Mouse (Mus musculus): ENCODE data around the gene Aldh3a1.

DNA sequence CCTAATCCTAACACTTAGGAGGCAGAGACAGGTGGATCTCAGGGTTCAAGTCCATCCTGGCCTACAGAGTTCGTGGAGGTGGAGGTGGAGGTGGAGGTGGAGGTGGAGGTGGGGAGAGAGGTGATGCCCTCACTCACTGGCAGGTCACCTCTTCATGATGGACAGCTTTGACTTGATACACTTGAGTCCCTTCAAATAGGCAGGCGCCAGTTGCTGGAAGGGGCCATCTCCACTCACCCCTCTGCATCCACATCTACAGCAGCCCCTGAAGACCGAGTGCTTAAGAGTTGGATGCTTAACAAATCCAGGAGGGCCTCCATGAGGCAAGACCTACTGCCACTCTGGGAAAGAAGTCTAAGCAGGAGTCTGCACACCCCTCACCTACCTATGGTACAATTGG lies 44.0 kb upstream of the Aldh3a1 start:
- no peak for TF ChIP-seq GATA1 (IDR thresholded peaks at IDR 0.05; ENCODE audit: low read length)
- TF ChIP-seq TAL1 (IDR thresholded peaks at IDR 0.05; ENCODE audit: low read length) = no peak
